Mouse (Mus musculus) frontal cortex, postnatal 25 days (tissue): ENCODE measurements around the gene Olfr541.
"Not testable (repeated sequence)": the region's sequence is repeated elsewhere in the genome, so short reads cannot be mapped to it uniquely, and the experiment has no call there.

Experiments used
- DNase-seq, 2 experiments: peaks; one replicate each; pipeline ENCODE4 v3.0.0; 2022; ENCODE audit warnings: low spot score in 2 of 2

Olfr541 gene

DNA sequence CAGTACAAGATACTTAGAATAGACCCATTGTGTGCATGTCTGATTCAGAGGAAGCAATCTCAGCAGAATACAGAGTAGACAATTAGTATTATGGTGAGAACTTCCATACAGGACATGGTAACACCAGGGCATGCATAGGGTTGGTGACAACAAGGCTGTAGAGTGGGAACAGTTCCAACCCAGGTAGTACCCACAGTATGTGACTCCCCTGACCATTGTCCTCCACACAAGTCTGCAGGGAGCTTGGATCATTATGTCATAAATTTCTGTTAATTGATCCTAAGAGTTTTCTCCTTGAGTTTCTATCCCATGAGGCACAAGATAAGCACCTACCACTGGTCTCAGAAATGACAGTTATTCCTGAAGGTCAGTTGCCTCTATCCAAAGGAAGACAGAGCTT lies at the start of gene Olfr541:
Gene Olfr541 (plus strand): TSS at position 301 of the 400 bp plus-strand sequence.
- DNase-seq: no peak

DNA sequence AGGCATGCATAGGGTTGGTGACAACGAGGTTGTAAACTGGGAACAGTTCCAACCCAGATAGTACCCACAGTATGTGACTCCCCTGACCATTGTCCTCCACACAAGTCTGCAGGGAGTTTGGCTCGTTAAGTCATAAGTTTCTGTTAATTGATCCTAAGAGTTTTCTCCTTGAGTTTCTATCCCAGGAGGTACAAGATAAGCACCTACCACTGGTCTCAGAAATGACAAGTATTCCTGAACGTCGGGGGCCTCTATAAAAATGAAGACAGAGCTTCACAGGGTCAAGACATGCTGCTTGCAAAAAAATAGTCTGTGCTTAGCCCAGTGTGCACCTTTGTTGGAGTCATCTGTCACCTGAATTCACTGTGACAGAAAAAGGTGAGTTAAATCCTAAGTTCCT lies 37.4 kb upstream of the Olfr541 start, which contains the start of gene Olfr539:
Gene Olfr539 (plus strand): TSS at position 301 of the 400 bp plus-strand sequence.
- no peak for DNase-seq

DNA sequence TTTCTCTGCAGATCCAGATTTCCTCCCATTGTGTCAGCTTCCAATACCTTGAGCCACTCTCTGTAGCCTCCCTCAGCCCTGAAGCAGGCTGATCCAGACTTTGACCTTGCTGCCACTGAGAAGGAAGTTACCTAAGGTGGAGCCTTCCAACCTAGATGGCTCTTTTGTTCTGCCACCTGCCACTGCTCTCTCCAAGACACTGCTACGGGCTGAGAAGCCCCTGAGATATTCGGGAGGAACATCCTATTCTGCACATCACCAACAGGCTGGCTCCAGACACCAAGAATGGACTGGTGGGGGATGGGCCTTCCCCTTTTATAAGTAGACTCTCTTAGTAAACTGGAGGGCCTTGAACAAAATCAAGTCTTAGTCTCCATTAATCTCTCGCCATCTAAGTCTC lies 26.4 kb upstream of the Olfr541 start:
- DNase-seq: not testable (repeated sequence)

DNA sequence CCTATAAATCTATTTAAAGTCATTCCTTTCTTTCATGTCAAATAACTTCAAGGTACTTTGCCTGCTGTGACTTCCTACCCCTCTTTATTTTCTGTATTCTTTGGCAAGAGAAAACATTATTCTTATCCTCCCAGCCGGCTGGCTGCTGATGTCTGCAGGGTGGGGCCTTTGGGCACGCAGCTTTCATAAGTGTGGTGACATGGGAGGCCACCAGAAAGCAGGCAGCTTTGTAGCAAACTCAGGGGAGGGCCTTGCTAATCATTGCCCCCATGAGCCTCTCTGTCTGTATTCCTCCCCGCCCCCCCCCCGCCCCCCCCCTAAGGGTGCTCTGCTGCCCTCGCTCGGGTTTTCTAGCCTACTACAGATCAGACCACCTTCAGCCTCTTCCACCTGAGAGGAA lies 21.2 kb upstream of the Olfr541 start:
- no peak for DNase-seq

DNA sequence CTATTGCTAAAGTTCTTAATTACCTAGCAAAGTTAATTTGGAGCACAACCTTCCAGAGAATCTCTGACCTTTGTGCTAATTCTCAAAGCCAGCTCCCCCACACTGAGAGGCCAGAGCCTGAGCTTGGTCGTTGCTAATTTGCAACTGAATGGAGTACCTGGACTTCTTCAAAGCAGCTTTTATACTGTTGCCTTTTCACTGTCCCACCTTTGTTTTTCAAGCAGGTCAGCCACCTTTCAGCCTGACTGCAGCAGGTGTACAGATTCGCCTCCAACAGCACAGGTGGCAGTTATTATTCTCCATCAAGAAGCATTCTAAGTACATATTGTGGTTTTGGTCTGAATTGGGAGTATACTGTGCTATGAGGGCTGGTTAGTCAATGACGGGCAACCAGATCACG lies 17.5 kb upstream of the Olfr541 start:
- DNase-seq: not testable (repeated sequence)

DNA sequence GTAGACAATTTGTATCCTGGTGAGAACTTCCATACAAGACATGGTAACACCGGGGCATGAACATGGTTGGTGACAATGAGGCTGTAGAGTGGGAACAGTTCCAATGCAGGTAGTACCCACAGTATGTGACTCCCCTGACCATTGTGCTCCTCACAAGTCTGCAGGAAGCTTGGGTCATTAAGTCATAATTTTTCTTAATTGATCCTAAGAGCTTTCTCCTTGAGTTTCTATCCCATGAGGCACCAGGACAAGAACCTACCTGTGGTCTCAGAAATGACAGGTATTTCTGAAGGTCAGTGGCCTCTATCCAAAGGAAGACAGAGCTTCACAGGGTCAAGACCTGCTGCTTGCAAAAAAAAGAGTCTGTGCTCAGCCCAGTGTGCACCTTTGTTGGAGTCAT lies 15.4 kb upstream of the Olfr541 start, which contains the start of gene Olfr45:
Gene Olfr45 (plus strand): TSS at position 301 of the 400 bp plus-strand sequence.
- DNase-seq: no peak

DNA sequence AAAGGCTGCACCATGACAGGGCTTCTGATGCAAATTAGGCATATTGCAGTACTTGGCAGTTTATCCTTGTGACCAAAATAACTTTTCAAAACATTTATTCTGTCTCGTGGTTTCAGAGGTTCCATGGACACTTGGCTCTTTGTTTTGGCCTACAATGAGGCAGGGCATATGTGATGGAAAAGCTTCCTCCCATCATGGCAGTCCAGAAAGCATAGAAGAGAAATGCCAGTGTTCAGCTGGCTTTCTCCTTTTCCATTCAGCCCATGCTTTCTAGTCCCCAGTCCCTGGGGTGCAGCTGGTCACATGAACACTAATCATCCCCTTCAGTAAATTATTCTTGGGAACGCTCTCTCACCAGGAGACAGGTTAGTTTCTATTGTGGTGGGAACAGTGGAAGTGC lies 9.3 kb downstream of the Olfr541 start:
- no peak for DNase-seq

DNA sequence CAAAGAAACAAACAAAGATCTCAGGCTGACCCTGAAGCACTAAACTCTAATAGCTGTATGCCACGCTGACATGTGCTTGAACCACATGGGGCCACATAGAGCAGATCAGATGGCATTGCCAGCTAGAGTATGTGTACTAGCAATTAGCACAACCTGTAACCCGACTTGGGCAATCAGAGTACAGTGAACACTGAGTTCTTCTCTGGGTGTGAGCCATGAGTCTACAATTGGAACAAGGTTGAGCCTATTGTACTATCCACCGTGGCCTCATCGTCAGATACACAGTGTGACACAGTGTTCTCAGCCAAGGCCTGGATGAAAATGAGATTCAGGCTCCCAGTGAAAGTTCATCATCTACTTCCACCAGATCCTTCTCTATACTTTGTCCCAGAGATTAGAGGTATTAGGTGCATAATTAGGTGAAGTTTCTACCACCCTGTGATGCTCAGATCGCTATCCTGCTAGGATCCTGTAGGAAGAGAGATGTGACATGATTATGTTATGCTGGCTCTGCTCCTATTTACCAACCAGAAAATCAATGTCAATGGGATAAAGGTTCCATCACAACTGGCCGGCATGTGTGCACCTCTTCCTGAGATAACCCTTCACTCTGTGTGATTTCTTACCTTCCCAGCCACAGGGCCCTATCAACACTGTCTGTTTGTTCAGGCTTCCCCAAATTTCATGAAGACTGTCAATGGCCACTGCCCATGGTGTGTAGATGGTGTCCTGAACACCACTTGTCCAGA lies 10.6 kb downstream of the Olfr541 start:
- DNase-seq: no peak

DNA sequence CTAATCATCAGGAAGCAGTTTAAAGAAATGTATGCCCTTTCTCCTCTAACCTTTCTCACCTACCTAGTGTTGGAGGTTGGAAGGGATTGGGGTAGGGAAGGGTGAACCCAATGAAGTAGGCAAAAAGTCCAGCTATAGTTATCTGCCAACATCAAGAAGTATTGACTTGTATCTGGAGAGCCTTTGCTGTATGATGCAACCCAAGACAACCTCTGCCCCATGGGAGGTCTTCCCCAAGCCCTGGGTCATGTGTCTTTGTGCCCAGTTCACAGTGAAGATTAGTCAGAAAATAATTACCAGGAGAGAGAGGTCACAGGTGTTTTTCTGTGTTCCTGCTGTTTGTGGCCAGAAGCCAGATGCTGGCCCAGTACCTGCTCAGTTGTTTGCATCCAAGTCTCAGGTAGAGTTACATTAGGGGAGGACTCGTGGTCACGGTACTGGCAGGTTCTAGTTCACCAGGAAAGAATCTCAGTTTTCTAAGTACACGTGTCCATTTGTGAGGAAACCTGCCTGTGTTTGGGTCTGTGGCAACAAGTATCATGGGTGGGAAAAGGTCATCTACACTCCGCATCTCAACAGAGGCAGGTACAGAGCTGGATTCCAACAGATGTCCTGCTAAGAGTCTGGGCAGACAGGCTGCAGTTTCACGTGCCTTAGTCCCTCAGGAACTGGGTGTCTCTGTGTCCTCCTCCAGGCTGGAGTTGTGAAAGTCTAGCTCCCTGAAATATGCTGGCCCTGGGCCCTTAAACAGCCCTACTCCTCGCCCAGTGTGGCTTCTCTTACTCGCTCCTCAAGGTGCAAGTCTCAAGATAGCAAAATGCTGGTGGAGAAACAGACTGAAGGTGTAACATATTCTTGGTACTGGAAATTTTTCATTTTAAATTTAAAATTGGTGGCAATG lies 20.3 kb downstream of the Olfr541 start:
- DNase-seq: no peak

DNA sequence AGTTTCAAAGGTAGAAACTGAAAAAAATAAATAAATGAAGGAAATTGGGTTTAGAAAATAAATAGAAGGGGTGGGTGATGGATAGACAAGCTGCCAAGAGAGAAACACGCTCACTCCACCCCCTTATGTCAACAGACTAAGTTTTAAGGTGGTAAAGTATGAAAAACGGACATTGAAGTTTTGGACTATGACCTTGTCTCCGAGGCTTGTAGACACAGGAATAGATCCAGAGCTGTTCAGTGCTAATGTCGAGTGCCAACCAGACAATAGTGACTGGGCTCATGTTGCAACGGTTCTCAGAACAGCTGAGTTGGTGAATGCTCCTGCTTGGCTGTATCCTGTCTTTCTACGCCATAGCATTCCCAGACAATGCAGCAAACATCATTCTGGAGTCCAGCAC lies 24.0 kb downstream of the Olfr541 start:
- DNase-seq: no peak

DNA sequence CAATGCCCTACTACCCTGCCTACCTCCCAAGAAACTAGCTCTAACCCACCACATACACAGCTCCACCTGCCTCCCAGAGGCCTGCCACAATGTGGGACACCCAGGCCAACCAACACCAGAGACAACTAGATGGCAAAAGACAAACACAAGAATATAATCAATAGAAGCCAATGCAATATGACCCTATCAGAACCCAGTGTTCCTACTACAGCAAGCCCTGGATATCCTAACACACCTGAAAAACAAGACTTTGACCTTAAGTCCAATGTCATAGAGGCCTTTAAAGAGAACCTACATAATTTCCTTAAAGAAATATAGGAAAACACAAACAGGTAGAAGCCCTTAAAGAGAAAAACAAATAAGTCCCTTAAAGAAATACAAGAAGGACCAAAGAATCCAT lies 28.5 kb downstream of the Olfr541 start:
- no peak for DNase-seq

DNA sequence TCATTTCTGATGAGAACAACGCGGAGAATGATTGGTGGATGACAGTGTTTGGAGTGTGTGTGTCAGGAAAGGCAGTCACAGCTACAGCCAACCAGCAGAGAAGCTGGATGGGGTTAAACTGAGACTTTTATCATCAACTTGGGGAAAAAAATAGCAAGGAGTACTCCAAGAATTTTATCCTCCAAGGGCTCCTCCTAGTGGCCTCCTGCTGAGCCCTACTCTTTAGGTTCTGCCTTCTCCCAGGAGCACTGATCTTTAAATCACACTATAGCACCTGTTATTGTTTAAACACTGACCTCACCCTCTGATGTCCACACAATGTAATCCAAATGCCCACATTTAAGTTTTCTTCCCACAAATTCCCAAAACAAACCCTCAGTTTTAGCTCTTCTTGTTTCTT lies 36.1 kb downstream of the Olfr541 start:
- DNase-seq: no peak

DNA sequence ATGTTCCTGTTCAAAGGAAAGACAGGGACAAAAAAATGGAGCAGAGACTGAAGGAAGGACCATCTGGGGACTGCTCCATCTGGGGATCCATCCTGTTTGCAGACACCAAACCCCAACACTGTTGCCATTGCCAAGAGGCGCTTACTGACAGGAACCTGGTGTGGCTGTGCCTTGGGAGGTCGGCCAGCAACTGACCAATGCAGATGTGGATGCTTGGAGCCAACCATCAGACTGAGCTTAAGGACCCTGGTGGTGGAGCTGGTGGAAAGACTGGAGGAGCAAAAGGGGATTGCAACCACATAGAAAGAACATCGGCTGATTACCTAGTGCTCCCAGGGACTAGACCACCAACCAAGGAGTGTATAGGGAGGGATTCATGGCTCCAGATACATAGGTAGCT lies 50.3 kb downstream of the Olfr541 start:
- no peak for DNase-seq

DNA sequence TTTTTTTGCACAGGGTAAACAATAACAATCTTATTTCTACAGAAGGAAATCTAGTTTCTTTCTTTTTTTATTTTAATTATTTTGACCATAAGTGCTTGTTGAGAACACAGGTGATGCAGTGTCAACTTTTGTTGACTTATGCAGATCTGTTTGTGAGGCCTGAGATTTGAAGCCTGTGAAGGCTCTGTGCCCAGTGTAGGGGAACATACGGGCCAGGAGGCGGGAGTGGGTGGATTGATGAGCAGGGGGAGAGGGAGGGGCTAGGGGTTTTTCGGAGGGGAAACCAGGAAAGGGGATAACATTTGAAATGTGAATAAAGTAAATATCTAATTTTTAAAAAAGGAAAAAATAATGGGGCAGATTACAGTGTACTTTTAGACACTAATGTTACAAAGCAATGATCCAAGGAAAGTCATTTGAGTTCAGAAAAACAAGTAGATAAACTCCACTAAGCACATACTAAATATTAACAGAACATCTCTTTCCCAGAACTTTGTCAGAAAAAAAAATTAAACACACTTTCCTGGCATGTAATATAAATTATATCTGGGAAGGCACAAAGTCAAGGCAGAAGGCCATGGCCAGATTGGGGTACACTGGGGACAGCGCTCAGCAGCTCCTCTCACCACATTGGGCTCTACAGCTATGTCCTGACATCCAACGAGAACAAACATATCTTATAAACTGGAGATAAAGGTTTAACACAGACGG lies 51.2 kb downstream of the Olfr541 start:
- no peak for DNase-seq

DNA sequence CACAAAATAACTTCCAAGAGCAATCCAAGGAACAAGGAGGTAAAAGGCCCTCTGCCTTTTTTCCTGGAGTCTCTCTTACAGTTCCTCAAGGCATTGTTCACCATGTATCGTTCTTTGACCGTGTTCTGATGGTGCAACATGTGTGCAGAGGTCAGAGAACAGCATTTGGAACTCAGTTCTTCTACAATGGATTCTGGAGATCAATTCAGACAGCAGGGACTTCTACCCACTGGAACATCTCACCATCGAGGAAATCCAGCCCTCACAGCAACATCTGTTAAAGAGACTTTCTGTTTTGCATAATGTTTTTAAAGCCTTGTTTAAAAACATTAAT lies 51.7 kb downstream of the Olfr541 start:
- no peak for DNase-seq

DNA sequence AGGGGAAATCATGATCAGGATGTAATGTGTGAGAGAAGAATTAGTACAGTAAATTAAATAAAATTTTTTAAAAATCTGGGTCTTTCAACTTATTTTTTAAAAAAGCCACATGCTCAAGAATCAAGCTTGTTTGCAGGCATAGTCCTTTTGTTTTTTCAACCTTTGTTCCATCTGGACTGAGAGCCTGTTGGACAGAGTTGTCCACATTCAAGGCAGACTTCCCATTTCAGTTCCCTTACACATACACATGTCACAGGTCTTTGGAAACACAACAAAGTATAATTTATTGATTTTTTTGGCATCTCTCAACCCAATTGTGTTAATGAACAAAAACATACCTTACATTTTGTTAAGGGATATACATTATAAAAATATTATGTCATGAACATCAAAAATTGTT lies 57.5 kb downstream of the Olfr541 start:
- DNase-seq: no peak
